Mouse (Mus musculus) heart, postnatal 25 days (tissue): ENCODE data around the gene Gm17509. TPM values are rescaled to one million over a fixed set of nuclear protein-coding genes. Genes with fewer than 3 reads are reported as not detected.
"Not testable (repeated sequence)": the region's sequence is repeated elsewhere in the genome, so short reads cannot be mapped to it uniquely, and the experiment has no call there.

Experiments used
- DNase-seq: peaks from one replicate; pipeline ENCODE4 v3.0.0; 2022; ENCODE audit warnings: low spot score
- intact Hi-C: fragments of 180-260 bp; cut with DNase I; formaldehyde crosslinking; loops from one replicate; pipeline ENCODE4 v1.15.1; 2025
- total RNA-seq, 2 experiments: library from RNA; stranded (reverse); gene quantifications; 2 replicates each; pipeline ENCODE4 v1.2.3; 2021

Gene Gm17509
- total RNA-seq, 2 experiments from 2014 or later: not detected

DNA sequence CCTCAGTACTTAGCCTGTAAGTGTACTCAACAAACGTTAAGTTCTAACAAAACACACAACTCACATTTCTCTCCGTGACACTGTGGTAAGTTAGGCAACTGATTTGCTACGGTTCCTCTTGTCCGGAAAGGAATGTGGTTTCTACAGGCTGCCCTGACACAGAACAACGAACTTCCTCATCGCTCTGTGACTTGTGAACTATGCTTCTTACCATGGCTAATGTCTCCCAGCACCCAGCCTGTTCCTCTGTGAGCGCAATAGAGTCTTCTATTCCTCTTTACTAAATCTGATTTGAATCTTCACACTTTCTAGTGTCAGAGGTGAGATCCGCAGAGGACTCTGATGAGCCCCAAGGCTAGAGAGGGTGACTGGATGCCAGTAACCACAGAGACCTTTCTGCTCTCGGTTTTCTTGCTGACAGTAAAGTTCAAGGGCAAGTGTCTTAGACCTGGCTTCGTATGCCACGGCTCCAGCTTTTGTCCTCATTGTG lies 9.4 kb downstream of the Gm17509 start:
- intact Hi-C loops: no loop called here
- DNase-seq: no peak

DNA sequence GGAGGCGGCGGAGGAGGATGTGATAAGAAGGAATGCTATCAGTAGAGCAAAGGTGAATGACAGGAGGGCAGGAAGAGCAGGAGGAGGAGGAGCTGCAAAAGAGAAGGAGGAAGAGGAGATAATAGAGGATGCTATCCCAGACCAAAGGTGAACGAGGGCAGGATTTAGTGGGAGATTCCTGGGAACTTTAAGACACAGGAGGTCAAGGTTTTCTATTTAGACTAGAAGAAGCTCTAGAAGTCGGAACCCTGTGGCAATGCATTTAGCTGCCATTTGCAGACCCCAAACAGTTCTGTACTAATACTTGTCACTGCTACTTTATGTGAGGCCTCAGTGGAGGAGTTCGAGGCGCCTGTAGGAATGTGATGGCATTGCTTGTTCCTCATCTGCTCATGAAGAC lies 12.6 kb downstream of the Gm17509 start, which contains the start of gene Emb:
TSS of gene Emb (plus strand) at position 301 of the 400 bp plus-strand sequence.
- DNase-seq: no peak

DNA sequence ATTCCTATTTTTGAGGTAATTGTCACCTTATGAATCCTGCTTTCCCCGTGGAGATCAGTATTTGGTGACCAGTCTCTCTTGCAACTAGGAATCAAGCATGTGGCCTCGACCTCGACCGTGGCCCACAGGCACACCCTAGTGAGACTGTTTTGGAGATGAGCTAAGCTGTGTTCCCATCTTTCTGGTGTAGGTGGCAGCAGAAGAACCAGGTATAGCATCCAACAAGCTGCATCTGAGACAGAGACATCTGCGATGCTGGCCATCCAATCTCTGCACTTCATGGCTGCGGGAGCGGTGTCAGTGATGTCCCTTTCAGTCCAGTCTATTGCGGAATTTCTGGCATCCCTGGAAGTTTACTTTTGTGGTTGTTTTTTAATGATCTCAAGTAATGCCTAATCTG lies 14.8 kb downstream of the Gm17509 start:
- DNase-seq: no peak
- intact Hi-C loops: no loop called here

More for the DNA sequence above, 12.6 kb downstream of the Gm17509 start, which contains the start of gene Emb:
- intact Hi-C loops: no loop called here

DNA sequence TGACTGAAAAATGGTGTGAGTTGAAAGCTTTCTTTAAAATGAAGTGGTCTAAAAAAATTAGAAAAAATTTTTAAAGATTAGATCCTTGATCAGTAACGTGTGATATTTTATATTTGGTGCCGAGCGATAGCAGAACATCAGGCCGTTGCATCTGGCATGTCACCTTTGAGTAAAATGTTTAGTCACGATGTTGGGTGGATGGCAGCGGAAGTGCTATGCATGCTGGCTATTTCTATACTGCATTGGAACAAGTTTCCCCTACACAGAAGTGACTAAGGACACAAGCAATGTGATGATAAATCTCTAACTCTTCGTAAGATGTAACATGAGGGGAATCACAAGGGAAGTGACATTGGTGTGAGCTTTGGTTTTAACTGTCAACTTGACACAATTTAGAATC lies 16.2 kb downstream of the Gm17509 start:
- intact Hi-C loops: no loop called here
- no peak for DNase-seq

DNA sequence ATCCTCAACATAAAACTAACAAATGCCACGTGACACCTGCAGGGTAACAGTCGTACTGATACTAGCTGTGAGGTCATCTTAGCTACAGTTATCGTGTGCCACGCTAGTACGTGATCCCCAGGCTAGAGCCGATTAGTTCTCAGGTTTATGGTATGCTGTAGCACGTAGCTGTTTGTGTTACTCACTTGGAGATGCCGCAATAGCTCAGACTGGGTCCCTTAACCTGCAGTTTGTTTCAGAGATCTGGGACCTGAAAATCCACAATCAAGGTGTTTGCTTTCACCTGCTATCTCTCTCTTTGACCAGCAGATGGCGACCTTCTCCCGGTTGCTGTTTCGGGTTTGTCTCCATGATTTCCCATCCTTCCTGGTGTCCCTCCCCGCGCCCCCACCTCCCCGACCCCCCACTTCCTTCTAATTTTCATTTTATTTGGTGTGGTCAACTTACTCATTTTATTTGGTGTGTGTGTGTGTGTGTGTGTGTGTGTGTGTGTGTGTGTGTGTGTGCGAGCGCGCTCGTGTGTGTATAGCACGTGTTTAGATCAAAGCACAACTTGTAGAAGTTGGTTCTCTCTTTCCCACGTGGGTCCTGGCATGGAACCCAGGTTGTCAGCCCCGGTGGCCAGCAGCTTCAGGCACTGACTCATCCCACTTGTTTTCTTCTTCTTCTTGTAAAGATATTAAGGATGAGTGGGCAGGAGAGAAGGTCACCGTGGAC lies 18.0 kb downstream of the Gm17509 start:
- intact Hi-C loops: loop anchor here (1.0 kb wide), 1 partner anchor 86 kb away; no protein-coding TSS in a partner anchor
- no peak for DNase-seq

DNA sequence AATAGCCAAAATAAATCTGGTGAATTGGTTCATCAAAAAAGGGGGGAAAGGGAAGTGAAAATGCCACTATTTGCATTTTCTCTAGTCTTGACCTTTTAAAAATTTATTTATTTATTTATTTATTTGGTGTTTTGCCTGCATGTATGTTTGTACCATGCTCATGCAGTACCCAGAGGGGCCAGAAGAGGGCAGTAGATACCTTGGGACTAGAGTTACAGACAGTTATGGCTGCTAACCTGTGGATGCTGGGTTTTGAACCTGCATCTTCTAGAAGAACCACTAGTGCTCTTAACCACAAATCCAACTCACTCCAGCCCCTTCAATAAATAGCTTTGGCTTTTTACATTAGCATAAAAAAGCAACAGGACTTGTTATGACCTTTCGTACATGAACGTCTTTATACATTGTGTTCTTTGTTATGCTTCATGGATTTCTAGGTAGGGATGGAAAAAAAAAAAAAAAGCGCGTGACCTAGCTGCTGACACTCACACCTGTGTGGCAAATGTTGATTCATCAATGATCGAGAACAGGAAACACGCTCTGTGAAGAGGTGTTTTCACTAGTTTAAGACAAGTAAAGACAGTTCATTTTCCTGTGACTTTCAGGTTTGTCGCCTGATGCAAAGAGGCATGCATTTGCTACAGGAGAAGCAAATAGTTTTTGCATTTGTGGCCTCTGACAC lies 22.3 kb downstream of the Gm17509 start:
- intact Hi-C loops: loop anchor here (5.0 kb wide), 1 partner anchor 61 kb away; no protein-coding TSS in a partner anchor
- DNase-seq: no peak

DNA sequence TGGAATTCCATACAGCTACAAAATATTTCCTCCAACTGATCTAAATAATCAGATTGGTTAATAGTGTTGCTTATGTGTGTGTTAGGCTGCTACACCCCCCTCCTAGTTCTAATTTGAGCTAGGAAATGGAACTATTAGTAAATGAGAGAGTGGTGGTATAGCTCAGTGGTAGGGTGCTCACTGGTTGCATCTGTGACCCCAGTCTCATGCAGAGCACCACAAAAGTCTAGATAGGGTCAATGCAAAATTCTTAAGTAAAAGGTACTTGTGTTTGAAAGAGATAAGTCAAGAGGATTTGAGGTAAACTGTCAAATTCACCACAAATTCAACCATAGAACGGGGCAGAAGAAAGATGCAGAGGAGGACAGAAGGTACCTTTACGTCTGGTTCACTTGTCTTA lies 23.2 kb downstream of the Gm17509 start:
- intact Hi-C loops: loop anchor here (5.0 kb wide), 1 partner anchor 60 kb away; no protein-coding TSS in a partner anchor
- no peak for DNase-seq

DNA sequence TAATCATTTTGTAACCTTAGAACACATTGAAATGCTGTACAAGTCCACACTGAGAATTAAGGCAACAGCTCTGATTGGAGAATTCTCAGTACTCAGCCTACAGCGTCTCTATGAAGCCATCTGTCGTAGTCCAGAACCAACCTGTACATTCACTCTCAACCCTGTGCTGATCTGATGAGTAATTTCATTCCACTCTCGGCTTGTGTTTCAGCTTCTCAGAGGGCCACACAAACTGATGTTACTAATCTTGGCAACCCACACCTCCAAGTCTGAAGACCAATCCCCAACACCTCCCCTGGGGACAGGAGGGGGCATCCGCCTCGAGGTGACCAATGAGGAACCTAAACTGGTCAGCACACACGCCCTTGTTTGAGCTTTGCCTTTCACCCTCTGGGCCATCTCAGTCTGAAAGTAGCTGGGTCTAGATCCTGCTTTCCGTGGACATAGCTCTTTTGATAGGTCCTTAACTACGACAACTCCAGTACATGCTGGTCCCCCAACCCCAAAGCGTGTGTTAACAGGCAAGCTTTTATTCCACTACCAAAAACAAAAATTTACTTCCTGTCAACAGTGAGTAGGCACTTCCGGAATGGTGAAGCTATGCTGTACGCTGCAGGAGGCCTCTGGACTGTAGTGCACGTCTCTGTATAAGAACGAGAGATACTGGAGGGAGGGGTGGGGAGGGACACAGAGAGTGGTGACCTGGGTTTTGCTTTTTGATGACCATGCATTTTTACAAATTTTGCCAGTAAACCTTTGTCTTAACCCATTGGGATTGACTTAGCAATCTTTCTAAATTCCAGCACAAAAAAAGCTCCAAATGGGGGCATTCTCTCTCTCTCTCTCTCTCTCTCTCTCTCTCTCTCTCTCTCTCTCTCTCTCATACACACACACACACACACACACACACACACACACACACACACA lies 25.0 kb downstream of the Gm17509 start:
- intact Hi-C loops: loop anchor here (5.0 kb wide), 1 partner anchor 59 kb away; no protein-coding TSS in a partner anchor
- DNase-seq: no peak

DNA sequence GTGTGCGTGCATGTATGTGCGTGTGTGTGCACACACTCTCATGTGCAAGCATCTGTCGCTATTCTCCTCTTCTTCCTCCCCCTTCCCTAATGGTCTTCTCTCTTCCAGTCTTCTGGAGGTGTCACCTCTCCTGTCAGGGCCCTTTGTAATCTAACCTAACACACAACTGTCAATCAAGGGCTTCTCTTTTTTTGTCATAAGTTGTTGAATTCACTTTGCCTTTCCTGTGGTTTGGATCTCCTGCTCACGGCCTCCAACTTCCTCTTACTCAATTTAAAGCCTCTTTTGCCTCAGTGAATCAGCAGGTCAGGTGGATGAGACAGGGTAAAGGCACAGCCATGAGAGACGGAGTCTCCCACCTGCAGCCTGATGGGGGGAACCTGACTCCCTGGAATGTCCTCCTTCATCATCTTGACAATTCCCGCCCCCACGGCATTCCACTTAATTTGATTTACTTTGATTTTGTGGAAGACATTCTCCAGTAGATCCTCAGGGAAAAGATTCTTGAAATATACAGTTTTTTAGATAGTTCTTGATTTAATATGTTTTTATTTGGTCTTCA lies 27.4 kb downstream of the Gm17509 start:
- intact Hi-C loops: no loop called here
- DNase-seq: no peak

DNA sequence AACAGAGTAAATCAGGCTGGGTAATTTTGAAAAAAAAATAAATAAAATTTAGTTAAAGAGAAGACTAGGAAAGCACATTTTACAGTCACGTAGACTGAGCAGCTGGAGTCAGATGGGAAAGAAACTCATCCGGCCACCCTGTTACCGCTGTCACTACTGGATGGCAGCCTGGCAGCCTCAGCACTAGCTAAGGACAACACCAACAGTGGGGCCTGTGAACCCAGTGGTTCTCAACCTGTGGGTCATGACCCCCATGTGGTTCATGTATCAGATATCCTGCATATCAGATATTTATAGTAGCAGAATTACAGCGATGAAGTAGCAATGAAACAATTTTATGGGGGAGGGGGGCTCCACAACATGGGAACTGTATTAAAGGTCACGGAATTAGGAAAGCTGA lies 28.7 kb downstream of the Gm17509 start:
- intact Hi-C loops: no loop called here
- DNase-seq: no peak

DNA sequence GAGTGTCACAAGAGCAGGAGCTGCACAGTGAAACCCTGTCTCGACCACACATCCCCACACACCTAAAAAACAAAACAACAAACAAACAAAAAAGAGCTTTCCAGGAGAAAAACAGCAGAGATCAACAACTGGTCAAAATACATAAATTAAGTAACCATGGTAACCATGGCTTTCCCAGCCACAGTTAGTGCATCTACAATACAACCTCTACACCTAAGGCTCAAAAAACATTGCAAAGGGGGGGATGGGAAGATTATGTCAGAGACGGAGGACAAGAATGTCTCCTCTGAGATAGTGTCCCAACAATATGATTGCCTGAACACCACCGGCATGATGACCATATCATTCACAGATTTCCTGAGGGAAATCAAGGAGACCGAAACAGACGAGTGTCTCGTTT lies 35.5 kb downstream of the Gm17509 start:
- intact Hi-C loops: no loop called here
- DNase-seq: no peak

DNA sequence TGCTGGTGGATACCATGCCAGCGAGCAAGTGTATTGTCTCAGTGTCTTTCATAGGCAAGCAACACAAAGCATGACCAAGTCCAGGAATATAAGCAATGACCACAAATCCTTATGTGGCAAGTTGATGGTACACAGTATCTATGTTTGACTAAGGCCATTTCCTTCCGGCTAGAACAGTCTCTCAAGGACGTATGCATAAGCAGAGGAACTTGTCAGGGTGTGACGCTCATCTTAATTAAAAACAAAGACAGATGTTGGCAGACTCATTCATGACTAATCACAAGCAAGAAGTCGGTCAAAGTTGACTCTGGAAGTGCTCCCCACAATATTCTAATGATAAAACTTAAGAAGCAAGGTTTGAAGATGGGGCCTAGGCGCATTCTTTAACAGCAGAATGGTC lies 37.6 kb downstream of the Gm17509 start:
- no peak for DNase-seq
- intact Hi-C loops: no loop called here

DNA sequence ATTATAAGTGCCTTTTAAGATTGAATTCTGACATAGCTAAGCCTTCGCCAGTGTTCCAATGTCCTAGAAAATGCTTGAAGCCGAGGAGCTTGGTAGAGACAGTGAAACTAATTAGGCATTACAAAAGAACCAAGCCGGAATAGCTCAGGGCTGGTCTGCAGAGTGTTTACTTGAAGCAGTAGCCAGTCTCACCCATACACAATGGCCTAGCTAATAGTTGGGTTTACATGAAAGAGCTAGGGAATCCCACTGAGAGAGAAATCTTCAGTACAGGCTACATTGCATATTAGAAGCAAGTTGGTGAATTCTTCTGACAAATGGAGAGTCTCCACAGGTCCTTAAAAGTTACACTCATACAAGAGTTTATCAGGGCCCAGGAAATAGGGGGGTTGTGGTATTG lies 40.0 kb downstream of the Gm17509 start:
- intact Hi-C loops, DNase-seq: not testable (repeated sequence)

Other genes with a start within 250 kb of the Gm17509 start
- 10 to 100 TPM in 1 of 2 experiments, 1 to 10 TPM in 1; 8.7 to 10.3 TPM for gene Parp8, start 195.5 kb downstream of the Gm17509 start, total RNA-seq
- gene Emb, start 12.5 kb downstream of the Gm17509 start, total RNA-seq: 10 to 100 TPM in 1 of 2 experiments, 1 to 10 TPM in 1; 9.9 to 11.0 TPM